Mouse (Mus musculus) gastrocnemius, adult 2 months (tissue): Measurements from ENCODE around the gene Gm31371. TPM values are rescaled to one million over a fixed set of nuclear protein-coding genes. Genes with fewer than 3 reads are reported as not detected.
A peak's percentile ranks its signal among the peaks of the same experiment; 100 is the strongest.
"Not testable (repeated sequence)": the region's sequence is repeated elsewhere in the genome, so short reads cannot be mapped to it uniquely, and the experiment has no call there.

Experiments
- DNase-seq: peaks from one replicate; pipeline ENCODE4 v3.0.0; 2022
- H3K27ac ChIP-seq: fragments of 200-600 bp; 2 replicates; pipeline ENCODE4 v1.8.1; 2022; ENCODE audit warnings: mild to moderate bottlenecking
- H3K4me3 ChIP-seq: fragments of 200-600 bp; 2 replicates; pipeline ENCODE4 v1.8.1; 2022; ENCODE audit warnings: mild to moderate bottlenecking, moderate library complexity
- CTCF ChIP-seq: fragments of 200-600 bp; IDR thresholded peaks from 2 replicates; pipeline ENCODE4 v1.8.1; 2022; ENCODE audit warnings: antibody characterized with exemption, mild to moderate bottlenecking, moderate library complexity
- intact Hi-C: fragments of 180-260 bp; cut with DNase I; formaldehyde crosslinking; loops from one replicate; pipeline ENCODE4 v1.15.1; 2025
- long read RNA-seq, 2 experiments: library from polyadenylated mRNA; stranded (forward); transcript quantifications; one replicate each; pipeline ENCODE4 v2.0.0; 2021
- total RNA-seq, 2 experiments: library from RNA; stranded (reverse); gene quantifications; 2 replicates each; pipeline ENCODE4 v1.2.3; 2021

Gm31371 gene
- total RNA-seq, result under 1 TPM in 1 of 2 experiments, not detected in 1; 0.17 TPM
- long read RNA-seq, experiment 1, result 0 reads
- long read RNA-seq, experiment 2, result 0 reads

DNA sequence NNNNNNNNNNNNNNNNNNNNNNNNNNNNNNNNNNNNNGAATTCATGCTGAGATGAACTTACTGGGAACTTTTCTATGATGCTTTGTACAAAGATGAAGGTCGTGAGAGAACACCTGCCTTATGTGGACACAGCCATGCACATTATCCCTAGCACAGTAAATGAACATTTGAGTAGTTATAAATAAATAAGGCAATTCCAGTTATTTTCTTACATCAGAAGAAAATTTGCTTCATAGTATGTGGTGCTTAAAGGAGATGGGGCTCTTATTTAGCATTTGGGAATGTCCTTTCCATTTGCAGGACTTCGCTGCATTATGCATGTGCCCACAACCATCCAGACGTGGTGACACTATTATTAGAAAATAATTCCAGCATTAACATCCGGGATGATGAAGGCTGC, at the start of gene Gm31371:
Gene Gm31371 (plus strand): TSS at position 301 of the 400 bp plus-strand sequence.
- intact Hi-C loops, DNase-seq, H3K27ac ChIP-seq, H3K4me3 ChIP-seq: not testable (repeated sequence)

DNA sequence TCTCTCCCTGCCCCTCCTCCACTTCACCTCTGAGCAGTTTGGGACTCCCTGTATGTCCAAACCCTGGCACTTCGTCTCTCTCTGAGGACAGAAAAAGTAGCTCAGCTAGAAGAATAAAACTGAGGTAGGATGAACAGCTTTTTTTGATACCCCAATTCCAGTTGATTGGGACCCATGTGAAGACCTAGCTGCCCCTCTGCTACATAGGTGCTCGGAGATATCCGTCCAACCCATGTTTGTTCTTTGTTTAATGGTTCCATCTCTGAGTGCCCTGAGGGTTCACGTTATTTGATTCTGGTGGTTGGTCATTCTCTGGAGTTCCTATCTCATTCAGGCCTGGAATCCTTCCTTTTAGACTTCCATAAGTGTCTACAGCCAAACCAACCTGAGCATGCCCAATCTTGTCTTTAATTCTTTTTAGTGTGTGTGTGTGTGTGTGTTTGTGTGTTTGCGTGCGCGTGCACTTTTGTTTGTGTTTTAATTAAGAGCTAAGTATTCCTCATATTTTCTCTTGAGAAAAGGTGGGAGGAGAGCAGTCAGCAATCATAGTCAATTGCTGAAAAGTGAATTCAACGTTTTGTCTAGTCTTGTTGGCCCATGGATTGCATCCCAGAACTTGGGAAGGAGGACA, 3.3 kb downstream of the Gm31371 start:
- H3K4me3 ChIP-seq, DNase-seq, intact Hi-C loops, H3K27ac ChIP-seq: not testable (repeated sequence)

DNA sequence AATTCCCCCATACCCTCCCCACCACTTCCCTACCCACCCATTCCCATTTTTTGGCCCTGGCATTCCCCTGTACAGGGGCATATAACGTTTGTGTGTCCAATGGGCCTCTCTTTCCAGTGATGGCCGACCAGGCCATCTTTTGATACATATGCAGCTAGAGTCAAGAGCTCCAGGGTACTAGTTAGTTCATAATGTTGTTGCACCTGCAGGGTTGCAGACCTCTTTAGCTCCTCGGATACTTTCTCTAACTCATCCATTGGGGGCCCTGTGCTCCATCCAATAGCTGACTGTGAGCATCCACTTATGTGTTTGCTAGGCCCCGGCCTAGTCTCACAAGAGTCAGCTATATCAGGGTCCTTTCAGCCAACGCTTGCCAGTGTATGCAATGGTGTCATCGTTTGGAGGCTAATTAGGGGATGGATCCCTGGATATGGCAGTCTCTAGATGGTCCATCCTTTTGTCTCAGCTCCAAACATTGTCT, 5.7 kb downstream of the Gm31371 start:
- H3K4me3 ChIP-seq, H3K27ac ChIP-seq, DNase-seq, intact Hi-C loops: not testable (repeated sequence)

DNA sequence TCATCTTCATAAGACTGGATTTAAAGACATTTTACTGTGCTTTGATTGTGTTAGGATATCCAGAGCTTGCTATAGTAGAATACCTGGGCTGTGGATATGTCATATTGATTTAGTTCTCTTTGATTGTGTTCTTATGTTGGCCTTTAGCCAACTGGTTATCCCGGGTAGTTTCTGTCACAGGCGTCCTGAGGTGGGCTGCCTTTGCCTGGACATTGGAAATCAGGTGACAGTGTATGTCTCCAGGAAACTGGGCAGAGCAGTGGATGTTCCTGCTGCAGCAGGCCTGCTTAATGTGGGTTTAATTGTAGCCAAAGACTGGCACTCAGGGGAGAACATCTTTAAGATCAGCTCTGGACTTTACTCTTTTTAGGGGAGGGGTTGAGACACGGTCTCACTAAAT, 15.9 kb downstream of the Gm31371 start:
- H3K27ac ChIP-seq, intact Hi-C loops, H3K4me3 ChIP-seq, DNase-seq: not testable (repeated sequence)

DNA sequence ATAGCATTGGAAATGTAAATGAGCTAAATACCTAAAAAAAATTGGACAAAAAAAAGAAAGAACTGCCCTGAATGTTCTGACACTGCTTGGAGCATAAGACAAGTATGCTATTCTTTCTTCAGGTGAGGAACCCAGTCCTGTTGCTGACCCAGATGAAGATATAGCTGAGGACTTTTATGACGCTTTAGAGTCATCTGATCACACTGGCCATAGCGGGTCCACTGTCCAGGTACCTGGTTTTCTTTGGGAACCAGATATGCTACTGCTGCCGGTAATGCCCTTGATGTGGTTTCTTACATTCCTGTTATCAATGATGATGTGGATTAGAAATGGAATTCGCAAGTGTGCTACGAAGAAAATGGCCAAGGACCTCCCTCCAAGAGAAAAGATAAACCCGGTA, 31.1 kb downstream of the Gm31371 start:
- DNase-seq, intact Hi-C loops, H3K27ac ChIP-seq, H3K4me3 ChIP-seq: not testable (repeated sequence)

DNA sequence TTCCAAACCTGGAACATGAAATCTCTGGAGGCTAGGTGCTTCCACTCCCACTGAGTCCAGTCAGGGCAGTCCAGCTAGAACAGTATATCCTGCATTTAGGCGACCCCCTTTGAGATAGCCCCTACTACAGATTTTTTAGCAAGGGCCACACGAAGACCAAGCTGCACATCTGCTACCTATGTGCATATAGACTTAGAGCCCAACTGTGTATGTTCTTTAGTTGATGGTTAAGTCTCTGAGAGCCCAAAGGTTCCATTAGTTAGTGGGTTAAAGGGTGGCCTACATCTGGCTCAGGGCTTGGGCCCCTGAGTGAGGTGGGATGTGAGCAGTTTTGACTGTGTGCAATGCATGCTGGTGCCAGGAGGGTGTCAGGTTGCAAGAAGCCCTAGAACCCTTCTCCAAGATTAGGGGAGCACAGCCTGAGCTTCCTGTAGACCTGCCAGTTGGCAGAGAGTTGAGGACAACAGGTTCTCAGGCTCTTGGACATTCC, 32.4 kb downstream of the Gm31371 start:
- peak; percentile 12 for DNase-seq
- H3K27ac ChIP-seq, intact Hi-C loops, H3K4me3 ChIP-seq: not testable (repeated sequence)

DNA sequence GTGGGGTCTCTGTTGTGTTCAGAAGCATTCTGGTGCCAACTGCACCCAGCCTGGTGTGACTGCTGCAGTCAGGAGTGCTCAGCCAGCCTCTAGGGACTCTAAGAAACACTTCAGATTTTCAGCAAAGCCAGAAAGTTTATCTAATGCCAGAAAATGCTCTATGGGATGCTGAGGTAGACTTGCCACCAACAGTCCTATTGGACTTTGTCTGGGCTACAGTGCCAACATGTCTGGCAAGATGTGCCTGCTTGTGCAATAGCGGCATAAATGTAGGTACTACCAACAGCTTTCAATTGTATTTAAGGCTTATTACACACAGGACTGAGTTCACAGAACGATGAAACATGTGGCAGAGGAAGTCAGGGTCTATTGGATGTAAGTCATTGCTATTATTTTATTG, 57.7 kb downstream of the Gm31371 start:
- no peak for TF ChIP-seq CTCF

DNA sequence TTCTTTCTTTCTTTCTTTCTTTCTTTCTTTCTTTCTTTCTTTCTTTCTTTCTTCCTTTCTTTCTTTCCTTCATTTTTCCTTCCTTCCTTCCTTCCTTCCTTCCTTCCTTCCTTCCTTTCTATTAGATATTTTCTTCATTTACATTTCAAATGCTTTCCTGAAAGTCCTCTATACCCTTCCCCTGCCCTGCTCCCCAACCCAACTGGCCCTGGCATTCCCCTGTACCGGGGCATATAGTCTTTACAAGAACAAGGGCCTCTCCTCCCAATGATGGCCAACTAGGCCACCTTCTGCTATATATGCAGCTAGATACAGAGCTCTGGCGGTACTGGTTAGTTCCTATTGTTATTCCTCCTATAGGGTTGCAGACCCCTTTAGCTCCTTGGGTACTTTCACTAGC, 60.6 kb downstream of the Gm31371 start:
- DNase-seq, result peak; percentile 26
- intact Hi-C loops, H3K4me3 ChIP-seq, H3K27ac ChIP-seq: not testable (repeated sequence)

More for the DNA sequence above, 57.7 kb downstream of the Gm31371 start:
- H3K4me3 ChIP-seq, result no peak overlapping the region
- no peak overlapping the region for H3K27ac ChIP-seq
- no peak for DNase-seq
- intact Hi-C loops, result no loop called here

DNA sequence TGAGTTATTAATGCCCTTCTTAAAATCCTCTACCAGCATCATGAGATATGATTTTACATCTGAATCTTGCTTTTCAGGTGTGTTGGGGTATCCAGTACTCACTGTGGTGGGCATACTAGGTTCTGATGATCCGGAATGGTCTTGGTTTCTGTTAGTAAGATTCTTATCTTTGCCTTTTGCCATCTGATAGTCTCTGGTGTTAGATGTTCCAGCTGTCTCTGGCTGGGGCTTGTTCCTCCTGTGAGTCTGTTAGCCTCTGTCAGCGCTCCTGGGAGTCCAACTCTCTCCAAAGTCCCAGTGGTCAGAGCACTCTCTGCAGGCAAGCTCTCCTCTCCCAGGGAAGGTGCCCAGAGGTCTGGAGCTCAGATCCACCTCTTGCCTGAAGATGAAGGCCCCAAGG, 65.0 kb downstream of the Gm31371 start:
- intact Hi-C loops, H3K27ac ChIP-seq, H3K4me3 ChIP-seq: not testable (repeated sequence)
- DNase-seq, result peak; percentile 22

DNA sequence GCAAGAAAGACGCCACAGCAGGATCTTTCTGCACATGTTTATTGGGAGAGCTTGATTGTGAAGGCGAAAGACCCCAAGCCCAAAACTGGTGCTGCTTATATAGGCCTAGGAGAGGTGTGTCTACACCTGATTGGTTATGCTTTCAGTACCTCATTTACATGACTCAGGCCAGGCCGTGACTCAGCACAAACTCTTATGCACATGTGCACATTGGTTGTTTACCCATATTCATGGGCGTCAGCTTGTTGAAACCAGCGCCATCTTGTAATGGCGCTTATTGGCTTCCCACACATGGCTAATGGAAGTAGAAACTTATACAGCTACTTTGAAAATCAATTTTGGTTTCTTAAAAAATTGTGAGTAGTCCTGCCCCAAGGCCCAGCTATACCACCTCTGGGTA, 72.0 kb downstream of the Gm31371 start:
- H3K27ac ChIP-seq, H3K4me3 ChIP-seq, DNase-seq, intact Hi-C loops: not testable (repeated sequence)

Other genes with a start within 250 kb of the Gm31371 start
- gene 4930467E23Rik, start 173.8 kb upstream of the Gm31371 start, total RNA-seq, result under 1 TPM in 1 of 2 experiments, not detected in 1; 0.98 TPM